Mouse (Mus musculus): Measurements from ENCODE around the gene Kcnip1. TPM values are rescaled to one million over a fixed set of nuclear protein-coding genes. Genes with fewer than 3 reads are reported as not detected.
A peak's percentile ranks its signal among the peaks of the same experiment; 100 is the strongest.

The Kcnip1 gene
- polyA plus RNA-seq, 1 experiment from 2014 or later = 41.6 TPM

- Histone ChIP-seq H3K27me3 (no peaks in the 10 kb centered on the region), H3K4me3 (replicated peaks) (no peak overlapping the region), H3K4me1 (replicated peaks) (peaks cover 12% of the 10 kb centered on the region; the same call in 1 of the 2 replicates), H3K9ac (replicated peaks) (no peak overlapping the region), H3K9me3 (no peaks in the 10 kb centered on the region), H3K4me2 (replicated peaks) (no peak overlapping the region), H3K27ac (no peak overlapping the region), H3K36me3 (no peaks in the 10 kb centered on the region)
- no peak for ATAC-seq
Measured at GRCm38 (mm10) chr11:33874925-33875324, 118.0 kb downstream of the Kcnip1 start.

GRCm38 (mm10) chr11:33873071-33873781, 119.7 kb downstream of the Kcnip1 start:
- H3K9ac ChIP-seq (replicated peaks) = no peak overlapping the region
- no peak overlapping the region for H3K27ac ChIP-seq
- H3K9me3 ChIP-seq = no peaks in the 10 kb centered on the region
- H3K27me3 ChIP-seq = no peaks in the 10 kb centered on the region
- no peak overlapping the region for H3K4me3 ChIP-seq (replicated peaks)
- no peak; the same call in 1 of the 2 replicates for ATAC-seq
- no peaks in the 10 kb centered on the region for H3K36me3 ChIP-seq
- 78% methylated on average over 10 of the region's 10 CpGs for WGBS
- no peak overlapping the region for H3K4me2 ChIP-seq (replicated peaks)
- peaks cover 12% of the 10 kb centered on the region; the same call in 1 of the 2 replicates for H3K4me1 ChIP-seq (replicated peaks)

- no peak overlapping the region for H3K4me3 ChIP-seq (replicated peaks)
- H3K27me3 ChIP-seq = no peaks in the 10 kb centered on the region
- no peak overlapping the region for H3K27ac ChIP-seq
- no peaks in the 10 kb centered on the region for H3K36me3 ChIP-seq
- H3K4me2 ChIP-seq (replicated peaks) = no peak overlapping the region
- H3K9me3 ChIP-seq = no peaks in the 10 kb centered on the region
- WGBS = 71% methylated on average over 2 of the region's 2 CpGs
- no peak for ATAC-seq
- no peak overlapping the region for H3K9ac ChIP-seq (replicated peaks)
- peaks cover 12% of the 10 kb centered on the region; the same call in 1 of the 2 replicates for H3K4me1 ChIP-seq (replicated peaks)
Measured at GRCm38 (mm10) chr11:33872716-33873048, 120.3 kb downstream of the Kcnip1 start.

GRCm38 (mm10) chr11:33871998-33872715, 120.8 kb downstream of the Kcnip1 start:
- Histone ChIP-seq H3K27ac (no peak overlapping the region), H3K27me3 (no peaks in the 10 kb centered on the region), H3K9ac (replicated peaks) (no peak overlapping the region), H3K4me1 (replicated peaks) (peaks cover 12% of the 10 kb centered on the region; the same call in 1 of the 2 replicates), H3K9me3 (no peaks in the 10 kb centered on the region), H3K4me2 (replicated peaks) (no peak overlapping the region), H3K36me3 (no peaks in the 10 kb centered on the region), H3K4me3 (replicated peaks) (no peak overlapping the region)
- WGBS = 64% methylated on average over 9 of the region's 9 CpGs
- no peak for ATAC-seq

GRCm38 (mm10) chr11:33870246-33870645, 122.7 kb downstream of the Kcnip1 start:
- no peak overlapping the region for H3K27ac ChIP-seq
- ATAC-seq = no peak
- no peaks in the 10 kb centered on the region for H3K36me3 ChIP-seq
- H3K9ac ChIP-seq (replicated peaks) = no peak overlapping the region
- 87% methylated on average over 2 of the region's 2 CpGs for WGBS
- H3K4me2 ChIP-seq (replicated peaks) = no peak overlapping the region
- no peaks in the 10 kb centered on the region for H3K9me3 ChIP-seq
- no peaks in the 10 kb centered on the region for H3K27me3 ChIP-seq
- peaks cover 12% of the 10 kb centered on the region for H3K4me1 ChIP-seq (replicated peaks)
- no peak overlapping the region for H3K4me3 ChIP-seq (replicated peaks)

GRCm38 (mm10) chr11:33869559-33869958, 123.4 kb downstream of the Kcnip1 start:
- no peaks in the 10 kb centered on the region for H3K36me3 ChIP-seq
- ATAC-seq = no peak

GRCm38 (mm10) chr11:33866775-33867174, 126.2 kb downstream of the Kcnip1 start:
- H3K9ac ChIP-seq (replicated peaks) = no peak overlapping the region
- WGBS = 57% methylated on average over 6 of the region's 6 CpGs
- H3K9me3 ChIP-seq = no peaks in the 10 kb centered on the region
- H3K4me3 ChIP-seq (replicated peaks) = no peak overlapping the region
- no peak overlapping the region for H3K4me2 ChIP-seq (replicated peaks)
- H3K36me3 ChIP-seq = no peaks in the 10 kb centered on the region
- no peak overlapping the region for H3K27ac ChIP-seq
- no peak for ATAC-seq
- H3K4me1 ChIP-seq (replicated peaks) = no peaks in the 10 kb centered on the region; the same call in 1 of the 2 replicates
- H3K27me3 ChIP-seq = no peaks in the 10 kb centered on the region

More at GRCm38 (mm10) chr11:33869559-33869958, 123.4 kb downstream of the Kcnip1 start:
- Histone ChIP-seq H3K9ac (replicated peaks) (no peak overlapping the region), H3K4me1 (replicated peaks) (peaks cover 12% of the 10 kb centered on the region), H3K27ac (no peak overlapping the region), H3K27me3 (no peaks in the 10 kb centered on the region), H3K4me3 (replicated peaks) (no peak overlapping the region), H3K4me2 (replicated peaks) (no peak overlapping the region), H3K9me3 (no peaks in the 10 kb centered on the region)
- 58% methylated on average over 3 of the region's 3 CpGs for WGBS

GRCm38 (mm10) chr11:33864245-33864644, 128.7 kb downstream of the Kcnip1 start:
- H3K27me3 ChIP-seq = no peaks in the 10 kb centered on the region
- H3K9me3 ChIP-seq = no peaks in the 10 kb centered on the region
- no peak for ATAC-seq
- 97% methylated on average over 4 of the region's 4 CpGs for WGBS
- H3K9ac ChIP-seq (replicated peaks) = no peak overlapping the region
- no peaks in the 10 kb centered on the region for H3K36me3 ChIP-seq
- no peak overlapping the region for H3K4me2 ChIP-seq (replicated peaks)
- no peak overlapping the region for H3K27ac ChIP-seq
- H3K4me1 ChIP-seq (replicated peaks) = no peaks in the 10 kb centered on the region; the same call in 1 of the 2 replicates
- H3K4me3 ChIP-seq (replicated peaks) = no peak overlapping the region

GRCm38 (mm10) chr11:33861823-33862222, 131.1 kb downstream of the Kcnip1 start:
- Histone ChIP-seq H3K4me2 (replicated peaks) (no peak overlapping the region), H3K27ac (no peak overlapping the region), H3K9ac (replicated peaks) (no peak overlapping the region), H3K9me3 (no peaks in the 10 kb centered on the region), H3K4me3 (replicated peaks) (no peak overlapping the region), H3K27me3 (no peaks in the 10 kb centered on the region), H3K36me3 (no peaks in the 10 kb centered on the region), H3K4me1 (replicated peaks) (no peaks in the 10 kb centered on the region; the same call in 1 of the 2 replicates)
- no peak for ATAC-seq

GRCm38 (mm10) chr11:33860905-33861582, 131.9 kb downstream of the Kcnip1 start:
- H3K4me2 ChIP-seq (replicated peaks) = no peak overlapping the region
- H3K4me3 ChIP-seq (replicated peaks) = no peak overlapping the region
- 83% methylated on average over 4 of the region's 4 CpGs for WGBS
- ATAC-seq = no peak
- no peak overlapping the region for H3K9ac ChIP-seq (replicated peaks)
- no peaks in the 10 kb centered on the region for H3K9me3 ChIP-seq
- H3K27ac ChIP-seq = no peak overlapping the region
- no peaks in the 10 kb centered on the region for H3K4me1 ChIP-seq (replicated peaks)
- no peaks in the 10 kb centered on the region for H3K36me3 ChIP-seq
- no peaks in the 10 kb centered on the region for H3K27me3 ChIP-seq

- Histone ChIP-seq H3K27ac (no peak overlapping the region), H3K9me3 (no peaks in the 10 kb centered on the region), H3K4me3 (replicated peaks) (no peak overlapping the region), H3K4me1 (replicated peaks) (peaks cover 21% of the 10 kb centered on the region), H3K27me3 (no peaks in the 10 kb centered on the region), H3K4me2 (replicated peaks) (no peak overlapping the region), H3K9ac (replicated peaks) (no peak overlapping the region), H3K36me3 (no peaks in the 10 kb centered on the region)
- peak; percentile 44; the same call in 1 of the 2 replicates for ATAC-seq
- 56% methylated on average over 11 of the region's 11 CpGs for WGBS
Measured at GRCm38 (mm10) chr11:33849614-33850013, 143.3 kb downstream of the Kcnip1 start.

- Histone ChIP-seq H3K36me3 (no peaks in the 10 kb centered on the region), H3K4me1 (replicated peaks) (peaks cover 22% of the 10 kb centered on the region), H3K4me2 (replicated peaks) (no peak overlapping the region), H3K27ac (no peak overlapping the region), H3K4me3 (replicated peaks) (no peak overlapping the region), H3K27me3 (no peaks in the 10 kb centered on the region), H3K9ac (replicated peaks) (no peak overlapping the region), H3K9me3 (no peaks in the 10 kb centered on the region)
- ATAC-seq = no peak
- 94% methylated on average over 3 of the region's 3 CpGs for WGBS
Measured at GRCm38 (mm10) chr11:33848685-33849084, 144.3 kb downstream of the Kcnip1 start.

Measured in midbrain, embryonic 13.5 days (tissue).